Mouse (Mus musculus): ENCODE results near the gene Pomc.

DNA sequence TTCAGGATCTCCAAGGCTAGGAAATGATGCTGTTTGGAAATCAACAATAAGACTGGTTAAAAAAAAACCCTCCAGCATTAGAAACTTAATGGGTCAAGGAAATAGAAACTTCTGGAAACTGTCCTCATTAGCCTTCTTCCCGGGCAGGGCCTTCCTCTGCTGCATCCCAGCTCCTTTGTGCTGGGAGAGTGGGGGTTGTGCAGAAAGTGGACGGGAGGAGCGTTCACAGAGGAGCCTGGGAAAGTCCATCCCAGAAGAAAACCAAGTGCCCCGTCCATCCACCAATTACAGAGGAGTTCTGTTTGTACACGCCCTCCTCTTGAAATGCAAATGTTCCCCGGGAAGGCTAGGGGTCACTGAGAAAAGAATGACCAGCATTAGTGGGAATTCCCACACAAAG, 49.9 kb downstream of the Pomc start:
- no peak for TF ChIP-seq CTCF (IDR thresholded peaks at IDR 0.05; ENCODE audit: low read depth)
- no peak for TF ChIP-seq EP300 (IDR thresholded peaks at IDR 0.05; ENCODE audit: low read depth)

Measured in heart, postnatal 0 days (tissue).